Mouse (Mus musculus) limb, embryonic 10.5 days (tissue): ENCODE data around the gene Dgcr8. TPM values are rescaled to one million over a fixed set of nuclear protein-coding genes. Genes with fewer than 3 reads are reported as not detected.

Source experiments
- DNase-seq: peaks from one replicate; pipeline ENCODE4 v3.0.0-alpha.2; 2017; ENCODE audit warnings: low spot score
- H3K27ac ChIP-seq: fragments of 300-500 bp; sonication (generic); 2 replicates; pipeline ENCODE4 v1.5.1; 2016; ENCODE audit warnings: mild to moderate bottlenecking
- H3K27me3 ChIP-seq: fragments of 300-500 bp; sonication (generic); 2 replicates; pipeline ENCODE4 v1.6.1; 2016; ENCODE audit warnings: low read depth, mild to moderate bottlenecking; ENCODE audit not compliant: poor library complexity, severe bottlenecking
- H3K36me3 ChIP-seq: fragments of 300-500 bp; sonication (generic); 2 replicates; pipeline ENCODE4 v1.6.1; 2016; ENCODE audit warnings: mild to moderate bottlenecking, moderate library complexity
- H3K4me1 ChIP-seq: fragments of 300-500 bp; sonication (generic); 2 replicates; pipeline ENCODE4 v1.6.1; 2016
- H3K4me3 ChIP-seq: fragments of 300-500 bp; sonication (generic); 2 replicates; pipeline ENCODE4 v1.5.1; 2016; ENCODE audit warnings: mild to moderate bottlenecking, moderate library complexity
- H3K9me3 ChIP-seq: fragments of 300-500 bp; sonication (generic); replicated peaks from 2 replicates; pipeline ENCODE4 v1.6.1; 2016; ENCODE audit warnings: mild to moderate bottlenecking
- WGBS: fragments of 180-500 bp; shearing (Covaris S2); methylation state at CpG from one replicate; pipeline ENCODE4 v1.1.7; 2016; 5-methylcytosine and 5-hydroxymethylcytosine counted together
- polyA plus RNA-seq: library from polyadenylated mRNA; unstranded; fragments of >200 nt; fragmentation: Nextera tagmentation; extraction: Ambion mirVana; gene quantifications from 2 replicates; pipeline ENCODE4 v1.2.1, GENCODE M21; 2016

The Dgcr8 gene
- polyA plus RNA-seq, 1 experiment from 2014 or later: 51.3 TPM

DNA sequence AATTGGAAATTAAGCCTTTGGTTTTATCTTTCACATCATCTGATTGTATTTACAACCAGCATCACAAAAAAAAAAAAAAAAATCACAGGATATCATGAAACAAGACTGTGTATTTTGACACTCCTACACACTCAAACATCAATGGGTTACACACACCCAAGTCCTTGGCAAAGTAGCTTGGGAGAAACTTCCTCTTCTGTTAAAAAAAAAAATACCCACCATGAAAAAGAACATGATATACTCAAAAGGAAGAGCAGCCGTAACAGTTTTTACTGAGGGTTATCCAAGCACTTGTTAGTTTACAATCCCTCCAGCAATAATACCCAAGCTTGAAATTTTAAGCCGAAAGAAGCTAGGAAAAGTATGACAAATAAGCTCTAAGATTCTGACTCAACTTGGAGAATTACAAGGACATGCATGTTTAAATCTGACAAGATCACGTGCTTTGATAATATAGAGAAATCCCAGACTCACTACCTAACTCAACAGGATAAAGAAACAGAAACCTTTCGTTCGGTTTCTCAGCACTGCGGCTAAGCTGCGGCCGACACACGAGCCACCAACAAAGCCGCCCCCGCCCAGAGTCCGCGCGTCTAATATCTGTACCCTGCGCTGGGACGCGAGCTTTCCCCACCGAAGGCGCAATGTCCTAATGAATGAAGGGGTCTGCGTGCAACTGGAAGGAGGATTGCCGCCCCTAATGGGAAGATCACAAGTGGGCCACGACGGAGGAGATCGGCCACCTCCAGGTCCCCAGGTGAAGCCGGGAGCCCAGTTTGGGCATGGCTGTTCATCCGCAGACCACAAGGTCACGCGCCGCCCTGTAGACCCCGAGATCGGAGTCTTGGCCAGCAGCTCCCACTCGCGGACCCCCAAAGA, 41.3 kb downstream of the Dgcr8 start:
- 2% methylated on average over 33 of the region's 33 CpGs for WGBS

GRCm38 (mm10) chr16:18241581-18241980, 47.5 kb downstream of the Dgcr8 start:
- no peak overlapping the region for H3K4me3 ChIP-seq
- DNase-seq: no peak
- H3K27me3 ChIP-seq: no peaks in the 10 kb centered on the region
- WGBS: 95% methylated on average over 10 of the region's 10 CpGs
- no peaks in the 10 kb centered on the region for H3K9me3 ChIP-seq
- no peak overlapping the region for H3K27ac ChIP-seq
- H3K36me3 ChIP-seq: peaks cover 96% of the 10 kb centered on the region
- H3K4me1 ChIP-seq: peaks cover 11% of the 10 kb centered on the region

More for the DNA sequence above, 41.3 kb downstream of the Dgcr8 start:
- Histone ChIP-seq H3K27me3 (no peaks in the 10 kb centered on the region), H3K27ac (peak overlapping the region; percentile 99), H3K4me3 (peak overlapping the region; percentile 98), H3K4me1 (peaks cover 43% of the 10 kb centered on the region), H3K9me3 (no peaks in the 10 kb centered on the region), H3K36me3 (peaks cover 76% of the 10 kb centered on the region)
- no peak for DNase-seq

DNA sequence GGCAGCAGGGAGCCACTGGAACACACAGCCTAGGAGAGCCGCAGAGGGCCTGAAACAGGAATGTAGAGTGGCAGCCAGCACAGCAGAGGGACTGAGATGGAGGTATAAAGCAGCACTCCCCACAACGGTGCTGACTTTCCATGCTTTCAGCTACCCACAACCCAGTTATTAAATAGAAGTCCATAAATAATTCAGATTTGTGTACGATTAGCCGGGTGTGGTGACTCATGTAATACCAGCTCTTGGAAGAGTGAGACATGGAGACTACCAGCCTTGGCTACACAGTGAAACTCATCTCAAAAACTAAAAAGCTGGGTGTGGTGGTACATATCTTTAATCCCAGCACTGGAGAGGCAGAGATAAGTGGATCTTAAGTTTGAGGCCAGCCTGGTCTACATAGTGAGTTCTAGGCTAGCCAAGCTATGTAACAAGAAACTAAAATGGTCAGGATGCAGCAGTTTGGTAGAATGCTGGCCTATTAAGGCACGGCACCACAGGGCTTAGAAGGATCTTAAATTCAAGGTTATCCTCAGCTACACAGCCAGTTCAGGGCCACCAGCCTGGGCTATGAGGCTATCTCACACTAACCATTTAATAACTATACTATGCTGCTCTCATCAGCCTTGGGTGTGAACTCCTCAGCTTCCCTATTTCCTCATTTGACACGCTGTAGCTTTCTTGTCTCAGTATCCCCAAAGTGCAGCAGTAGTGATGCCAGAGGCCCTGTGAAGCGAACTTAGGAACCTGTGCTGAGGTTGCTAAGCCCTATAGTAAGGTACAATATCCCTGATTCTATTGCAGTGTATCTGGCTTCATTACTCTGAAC, 52.2 kb downstream of the Dgcr8 start:
- 79% methylated on average over 7 of the region's 7 CpGs for WGBS
- Histone ChIP-seq H3K27me3 (no peaks in the 10 kb centered on the region), H3K9me3 (no peaks in the 10 kb centered on the region), H3K27ac (no peak overlapping the region), H3K4me1 (peaks cover 33% of the 10 kb centered on the region), H3K4me3 (no peak overlapping the region), H3K36me3 (peaks cover 53% of the 10 kb centered on the region)
- no peak for DNase-seq

DNA sequence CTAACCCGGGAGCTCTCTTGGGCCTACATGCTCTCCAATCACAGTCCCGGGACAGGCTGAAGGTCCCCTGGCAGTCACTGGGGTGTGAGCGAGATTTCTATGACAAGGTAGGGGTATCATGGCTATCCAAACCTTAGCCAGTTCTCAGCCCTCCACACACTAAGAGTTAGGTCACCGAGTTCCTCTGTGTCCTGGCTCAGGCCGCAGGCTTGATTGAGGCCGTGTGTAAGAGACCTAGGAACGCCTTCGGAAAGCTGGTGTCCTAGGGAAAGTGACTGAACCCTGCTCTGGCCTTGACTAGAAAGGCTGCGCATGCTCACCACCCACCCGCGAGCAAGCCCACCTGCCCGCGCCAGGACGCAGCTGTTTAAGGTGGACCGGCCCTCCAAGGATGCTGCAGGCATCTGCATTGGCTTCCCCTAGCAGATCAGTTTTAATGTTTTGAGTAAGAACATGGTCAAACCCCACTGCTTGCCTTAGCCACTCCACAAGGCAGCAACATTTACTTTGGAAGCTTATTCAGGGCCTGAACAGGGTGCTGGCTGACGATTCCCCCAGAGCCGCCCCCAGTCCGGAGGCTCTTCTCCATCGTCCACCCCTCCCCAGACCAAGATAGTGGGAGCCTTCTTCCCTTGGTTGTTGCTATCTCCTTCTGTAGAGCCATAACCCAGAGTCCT, 53.5 kb downstream of the Dgcr8 start:
- peaks cover 35% of the 10 kb centered on the region for H3K4me1 ChIP-seq
- no peaks in the 10 kb centered on the region for H3K9me3 ChIP-seq
- peaks cover 43% of the 10 kb centered on the region for H3K36me3 ChIP-seq
- peak overlapping the region; percentile 81 for H3K4me3 ChIP-seq
- peak overlapping the region; percentile 88 for H3K27ac ChIP-seq
- WGBS: 7% methylated on average over 19 of the region's 19 CpGs
- peak; percentile 83 for DNase-seq
- H3K27me3 ChIP-seq: no peaks in the 10 kb centered on the region

GRCm38 (mm10) chr16:18234671-18235388, 54.2 kb downstream of the Dgcr8 start, which contains the start of gene Zdhhc8:
Gene Zdhhc8 (minus strand): TSS chr16:18235136.
- peak within 1 kb of the TSS; percentile 81 for H3K4me3 ChIP-seq
- peaks cover 38% of the 10 kb centered on the region for H3K4me1 ChIP-seq
- WGBS: under 1% methylated on average over 79 of the region's 79 CpGs
- H3K9me3 ChIP-seq: no peaks in the 10 kb centered on the region
- no peaks in the 10 kb centered on the region for H3K27me3 ChIP-seq
- peaks cover 42% of the 10 kb centered on the region for H3K36me3 ChIP-seq
- H3K27ac ChIP-seq: peak within 1 kb of the TSS; percentile 88
- peak; percentile 79 for DNase-seq

- 22% methylated on average over 13 of the region's 13 CpGs for WGBS
- Histone ChIP-seq H3K9me3 (no peaks in the 10 kb centered on the region), H3K27ac (peak overlapping the region; percentile 88), H3K4me1 (peaks cover 46% of the 10 kb centered on the region), H3K36me3 (peaks cover 35% of the 10 kb centered on the region), H3K27me3 (no peaks in the 10 kb centered on the region), H3K4me3 (peak overlapping the region; percentile 81)
- DNase-seq: peak; percentile 48
Observed at GRCm38 (mm10) chr16:18233919-18234670, 55.0 kb downstream of the Dgcr8 start.

GRCm38 (mm10) chr16:18233451-18233850, 55.6 kb downstream of the Dgcr8 start:
- Histone ChIP-seq H3K4me1 (peaks cover 48% of the 10 kb centered on the region), H3K27me3 (no peaks in the 10 kb centered on the region), H3K36me3 (peaks cover 35% of the 10 kb centered on the region), H3K9me3 (no peaks in the 10 kb centered on the region), H3K4me3 (no peak overlapping the region; the same call in 1 of the 2 replicates), H3K27ac (no peak overlapping the region)
- DNase-seq: no peak
- 55% methylated on average over 1 of the region's 1 CpGs for WGBS

GRCm38 (mm10) chr16:18231451-18231850, 57.6 kb downstream of the Dgcr8 start:
- 87% methylated on average over 4 of the region's 4 CpGs for WGBS
- H3K27ac ChIP-seq: no peak overlapping the region
- H3K36me3 ChIP-seq: peaks cover 41% of the 10 kb centered on the region
- peaks cover 46% of the 10 kb centered on the region for H3K4me1 ChIP-seq
- H3K4me3 ChIP-seq: no peak overlapping the region
- H3K27me3 ChIP-seq: no peaks in the 10 kb centered on the region
- no peak for DNase-seq
- no peaks in the 10 kb centered on the region for H3K9me3 ChIP-seq

GRCm38 (mm10) chr16:18231047-18231446, 58.0 kb downstream of the Dgcr8 start:
- Histone ChIP-seq H3K36me3 (peaks cover 45% of the 10 kb centered on the region), H3K4me1 (peaks cover 42% of the 10 kb centered on the region), H3K27me3 (no peaks in the 10 kb centered on the region), H3K4me3 (no peak overlapping the region), H3K27ac (no peak overlapping the region), H3K9me3 (no peaks in the 10 kb centered on the region)
- WGBS: 89% methylated on average over 3 of the region's 3 CpGs
- DNase-seq: no peak

GRCm38 (mm10) chr16:18230617-18231016, 58.4 kb downstream of the Dgcr8 start:
- Histone ChIP-seq H3K4me1 (peaks cover 38% of the 10 kb centered on the region), H3K4me3 (no peak overlapping the region), H3K36me3 (peaks cover 49% of the 10 kb centered on the region), H3K27me3 (no peaks in the 10 kb centered on the region), H3K27ac (no peak overlapping the region), H3K9me3 (no peaks in the 10 kb centered on the region)
- no peak for DNase-seq
- 90% methylated on average over 6 of the region's 6 CpGs for WGBS

DNA sequence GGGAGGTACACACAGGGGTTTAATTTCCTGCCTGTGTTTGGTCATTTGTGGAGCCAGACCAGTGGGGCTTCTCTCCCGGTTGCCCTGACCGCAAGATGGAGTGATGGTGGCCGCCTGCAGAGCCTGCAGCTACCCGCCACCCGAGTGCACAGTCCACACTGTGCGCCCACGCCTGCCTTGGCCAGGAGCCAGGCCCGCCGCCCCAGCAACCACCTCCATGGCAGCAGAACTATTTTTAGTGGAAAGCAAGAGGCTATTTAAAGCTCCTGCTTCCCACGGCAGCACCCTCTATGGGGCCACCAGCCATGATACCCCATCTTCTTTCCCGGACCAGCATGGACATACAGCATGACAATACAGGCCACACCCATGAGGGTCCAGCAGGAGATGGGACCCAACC, 59.4 kb downstream of the Dgcr8 start:
- no peak for DNase-seq
- no peak overlapping the region for H3K4me3 ChIP-seq
- WGBS: 95% methylated on average over 11 of the region's 11 CpGs
- peaks cover 59% of the 10 kb centered on the region for H3K36me3 ChIP-seq
- H3K27ac ChIP-seq: no peak overlapping the region
- no peaks in the 10 kb centered on the region for H3K9me3 ChIP-seq
- no peaks in the 10 kb centered on the region for H3K27me3 ChIP-seq
- H3K4me1 ChIP-seq: peaks cover 32% of the 10 kb centered on the region
